Mouse (Mus musculus) retina, postnatal 7 days (tissue): Measurements from ENCODE around the gene Tmem233.

Source experiments
- DNase-seq: peaks from one replicate; pipeline ENCODE4 v3.0.0-alpha.2; 2012; ENCODE audit warnings: low read depth, low spot score

Gene Tmem233

DNA sequence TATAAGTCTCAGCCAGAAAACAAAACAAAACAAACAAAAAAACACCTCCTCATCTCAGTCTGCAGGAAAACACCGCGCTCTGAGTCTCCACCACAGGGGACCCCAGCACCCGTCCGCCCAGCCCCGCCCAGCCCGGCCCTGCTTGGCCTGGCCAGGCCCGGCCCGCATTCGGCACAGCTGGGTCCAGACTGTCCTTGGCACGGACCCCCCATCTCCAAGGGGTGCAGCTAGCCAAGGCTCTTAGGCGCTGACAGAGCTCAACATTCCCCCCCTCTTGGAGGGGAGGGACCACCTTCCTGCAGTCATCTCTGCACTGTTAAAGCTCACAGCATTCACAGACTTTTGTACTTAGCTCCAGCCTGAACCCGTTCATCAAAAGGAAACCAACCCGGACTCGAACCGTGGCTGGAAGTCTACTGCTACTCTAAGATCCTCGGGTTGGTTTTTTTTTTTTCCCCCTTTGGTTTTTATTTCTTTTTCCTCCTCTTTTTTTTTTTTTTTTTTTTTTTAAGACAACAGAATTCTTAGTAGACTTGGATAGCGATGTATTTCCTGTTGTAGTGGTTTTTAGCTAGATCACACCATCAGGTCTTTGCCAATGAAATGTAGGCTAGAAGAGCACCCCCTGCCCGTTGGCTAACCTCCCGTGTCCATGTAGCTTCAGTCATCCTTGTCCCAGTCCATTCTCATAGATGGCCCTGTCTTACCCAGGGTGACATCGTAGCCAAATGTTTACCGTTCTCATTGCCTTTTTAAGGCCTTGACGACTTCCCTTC lies 76.5 kb downstream of the Tmem233 start:
- DNase-seq = no peak

DNA sequence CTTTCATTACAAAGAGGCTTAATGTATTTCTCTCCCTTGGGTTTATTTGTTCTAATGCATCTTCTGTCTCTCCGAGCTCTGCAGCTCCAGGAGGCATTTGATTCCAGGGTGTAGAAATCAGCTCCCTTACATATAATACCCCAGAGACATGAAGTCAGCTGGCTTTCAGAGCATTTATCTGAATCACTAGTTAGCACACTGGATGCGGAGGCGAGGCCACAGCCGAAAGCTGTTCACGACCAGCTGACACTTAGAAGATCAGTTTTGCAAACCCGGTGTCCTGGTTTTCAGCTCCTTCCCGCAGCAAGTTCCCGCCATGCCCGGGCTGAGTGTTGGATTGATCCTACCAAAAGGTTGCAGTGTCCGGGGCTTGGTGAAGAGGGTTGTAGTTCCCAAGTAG lies 78.8 kb downstream of the Tmem233 start:
- DNase-seq = no peak

DNA sequence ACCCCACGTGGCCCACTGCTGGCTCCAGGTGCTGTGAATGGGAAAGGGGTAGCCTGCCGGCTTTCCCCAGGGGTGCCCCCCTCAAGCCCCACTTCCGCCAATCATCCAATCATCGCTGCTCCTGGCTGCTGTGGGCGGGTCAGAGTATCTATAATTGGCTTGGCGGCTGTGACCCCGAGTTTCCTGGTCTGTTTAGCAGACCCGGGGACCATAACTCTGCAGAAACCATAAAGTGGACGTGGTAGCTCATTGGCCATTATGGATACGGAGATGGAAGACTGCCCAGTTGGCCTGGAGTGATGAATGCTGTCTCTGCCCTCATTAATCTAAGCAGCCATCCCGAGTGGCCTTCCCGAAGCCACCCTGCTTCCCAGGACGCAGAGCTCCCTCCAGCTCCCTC lies 79.2 kb downstream of the Tmem233 start:
- DNase-seq = no peak

DNA sequence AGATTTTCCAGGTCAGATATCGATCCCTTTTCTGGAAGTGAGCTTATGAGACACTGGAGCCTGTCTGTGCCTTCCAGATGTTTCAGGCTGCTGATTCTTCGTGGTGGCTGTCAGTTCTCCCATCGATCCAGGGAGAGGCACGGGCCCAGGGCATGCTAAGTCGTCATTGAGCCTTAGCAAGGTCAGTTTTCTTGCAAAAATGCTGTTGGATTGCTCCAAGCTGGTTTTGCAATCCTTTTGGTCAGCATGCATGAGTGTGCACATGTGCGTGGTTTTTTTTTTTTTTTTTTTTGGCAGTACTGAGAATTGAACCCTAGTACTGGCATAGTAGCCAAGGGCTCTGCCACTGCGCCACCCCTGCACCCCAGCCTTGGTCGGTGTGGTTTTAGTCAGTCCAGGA lies 79.9 kb downstream of the Tmem233 start:
- no peak for DNase-seq

DNA sequence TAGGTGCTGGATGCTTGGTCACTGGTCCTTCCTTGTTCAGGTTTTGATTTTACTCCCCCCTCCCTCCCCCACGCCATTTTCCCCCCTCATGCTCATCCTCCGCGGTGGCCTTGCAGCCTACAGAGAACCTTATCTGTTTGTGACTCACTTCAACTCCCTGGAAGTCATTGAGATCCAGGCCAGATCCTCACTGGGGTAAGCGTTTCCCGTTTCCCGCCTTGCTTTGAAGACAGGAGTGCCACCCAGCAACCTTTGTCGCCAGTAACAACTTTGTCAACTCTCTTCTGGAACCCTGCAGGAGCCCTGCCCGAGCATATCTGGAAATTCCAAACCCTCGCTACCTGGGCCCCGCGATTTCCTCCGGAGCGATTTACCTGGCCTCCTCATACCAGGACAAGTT lies 85.7 kb downstream of the Tmem233 start:
- DNase-seq = no peak

DNA sequence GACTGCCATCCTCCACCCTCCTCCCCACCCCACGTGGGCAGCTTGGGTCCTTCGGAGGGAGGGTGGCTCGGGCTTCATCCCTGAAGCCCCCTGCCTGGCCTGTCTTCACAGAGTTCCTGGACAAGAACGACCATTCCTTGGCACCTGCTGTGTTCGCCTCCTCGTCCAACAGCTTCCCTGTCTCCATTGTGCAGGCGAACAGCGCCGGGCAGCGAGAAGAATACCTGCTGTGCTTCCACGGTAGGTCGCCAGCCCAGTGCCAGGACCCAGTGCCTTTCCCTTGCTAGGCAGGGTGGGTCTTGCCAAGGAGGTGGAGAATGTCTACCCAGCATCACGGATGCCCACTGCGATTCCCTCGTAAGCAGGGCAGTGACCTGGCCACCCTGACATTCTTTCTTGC lies 88.9 kb downstream of the Tmem233 start:
- no peak for DNase-seq

DNA sequence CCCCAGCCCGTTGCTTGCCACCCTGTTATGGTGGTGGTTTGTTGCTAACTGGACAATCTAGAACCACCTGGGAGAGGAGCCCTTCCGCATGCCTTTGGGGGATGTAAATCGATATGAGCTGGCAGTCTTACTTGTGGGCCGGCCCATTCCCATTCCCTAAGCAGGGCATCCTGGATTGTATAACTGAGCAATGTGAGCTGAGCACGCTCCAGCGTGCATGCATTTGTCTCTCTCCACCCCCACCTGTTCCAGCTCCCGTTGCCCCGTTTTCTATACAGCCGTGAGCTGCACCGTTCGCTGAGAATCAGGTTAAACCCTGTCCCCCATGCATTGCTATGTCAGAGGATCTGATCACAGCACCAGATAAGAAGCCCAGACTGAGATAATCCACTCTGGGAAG lies 91.3 kb downstream of the Tmem233 start:
- DNase-seq = no peak
